ENCODE assay signal across 8 mouse cellular contexts in the genomic region with DNA sequence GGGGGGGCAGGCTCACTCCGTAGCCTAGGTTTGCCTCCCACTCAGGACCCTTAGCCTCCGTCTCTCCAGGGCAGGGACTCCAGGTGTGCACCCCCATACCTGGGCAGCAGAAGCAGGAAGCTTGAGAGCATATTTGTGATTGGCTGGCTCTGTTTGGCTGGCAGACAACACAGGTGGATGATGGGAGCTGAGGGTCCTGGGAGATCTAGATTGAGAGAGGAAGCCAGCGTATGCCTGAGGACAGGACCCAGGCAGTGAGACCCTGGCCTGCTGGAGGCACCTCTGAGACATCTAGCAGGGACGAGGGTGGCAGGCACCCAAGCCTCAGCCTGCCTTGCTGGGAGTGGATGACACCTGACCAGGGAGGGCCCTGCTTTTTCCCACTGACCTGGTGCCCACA.
DNase-seq lines count a peak whose midpoint lies in the region; ATAC-seq and TF ChIP-seq lines count a peak whose summit lies in the region.

No protein-coding gene starts in this region.

- WGBS in forebrain, embryonic 13.5 days: 54% methylated on average over 4 of the region's 4 CpGs
- WGBS in limb, embryonic 15.5 days: 46% methylated on average over 4 of the region's 4 CpGs
- WGBS in stomach, postnatal 0 days: 42% methylated on average over 4 of the region's 4 CpGs

- peaks cover 18% of the 10 kb centered on the region for H3K4me1 ChIP-seq in testis, adult 2 months (ENCODE audit: control insufficient read depth, insufficient read depth, low read length)
- peaks cover 34% of the 10 kb centered on the region for H3K4me1 ChIP-seq in forebrain, embryonic 13.5 days
- peaks cover 69% of the 10 kb centered on the region for H3K4me1 ChIP-seq in limb, embryonic 15.5 days
- H3K4me1 ChIP-seq in stomach, postnatal 0 days (replicated peaks; ENCODE audit: control insufficient read depth, insufficient read depth): peaks cover 27% of the 10 kb centered on the region

- peak overlapping the region; percentile 89 for H3K4me2 ChIP-seq in forebrain, embryonic 13.5 days
- peak overlapping the region; percentile 78 for H3K4me2 ChIP-seq in limb, embryonic 15.5 days
- H3K4me2 ChIP-seq in stomach, postnatal 0 days (replicated peaks; ENCODE audit: low read depth): peak overlapping the region; percentile 69

- no peak for TF ChIP-seq CTCF in testis, adult 2 months (IDR thresholded peaks at IDR 0.05; ENCODE audit: control insufficient read depth, insufficient read depth, insufficient replicate concordance, low read depth, low read length)
- TF ChIP-seq CTCF in stomach, postnatal 0 days (IDR thresholded peaks at IDR 0.05; ENCODE audit: low read depth): no peak; the same call in 1 of the 2 replicates

- H3K27ac ChIP-seq in testis, adult 2 months (ENCODE audit: control insufficient read depth, insufficient read depth, low read depth, low read length): peak overlapping the region; percentile 4; the same call in 1 of the 2 replicates
- H3K27ac ChIP-seq in forebrain, embryonic 13.5 days: no peak overlapping the region
- peak overlapping the region; percentile 90 for H3K27ac ChIP-seq in limb, embryonic 15.5 days
- H3K27ac ChIP-seq in stomach, postnatal 0 days (replicated peaks): peak overlapping the region; percentile 97

- no peak for DNase-seq in testis, postnatal 10 days (ENCODE audit: low spot score)
- DNase-seq in stomach, postnatal 0 days (ENCODE audit: low spot score): no peak
- DNase-seq in ovary, postnatal 14 days (ENCODE audit: low spot score): no peak
- DNase-seq in B cell, adult 2 months: no peak
- no peak for DNase-seq in layer of hippocampus, adult 8-10 months (ENCODE audit: low spot score in 2 of 2)

- no peaks in the 10 kb centered on the region for H3K9me3 ChIP-seq in forebrain, embryonic 13.5 days (replicated peaks)
- no peaks in the 10 kb centered on the region for H3K9me3 ChIP-seq in limb, embryonic 15.5 days
- no peaks in the 10 kb centered on the region for H3K9me3 ChIP-seq in stomach, postnatal 0 days (ENCODE audit: control insufficient read depth, low read length)

- H3K4me3 ChIP-seq in testis, adult 2 months (ENCODE audit: control insufficient read depth, low read depth, low read length): peak overlapping the region; percentile 85
- peak overlapping the region; percentile 52 for H3K4me3 ChIP-seq in forebrain, embryonic 13.5 days
- H3K4me3 ChIP-seq in limb, embryonic 15.5 days: peak overlapping the region; percentile 45
- peak overlapping the region; percentile 41; the same call in 1 of the 2 replicates for H3K4me3 ChIP-seq in stomach, postnatal 0 days (ENCODE audit: low read depth, low read length)

- no peaks in the 10 kb centered on the region for H3K27me3 ChIP-seq in testis, adult 2 months (ENCODE audit: control insufficient read depth, insufficient read depth, low read length)
- no peaks in the 10 kb centered on the region for H3K27me3 ChIP-seq in forebrain, embryonic 13.5 days
- no peaks in the 10 kb centered on the region for H3K27me3 ChIP-seq in limb, embryonic 15.5 days
- H3K27me3 ChIP-seq in stomach, postnatal 0 days (ENCODE audit: control insufficient read depth, insufficient read depth, low read length): no peaks in the 10 kb centered on the region

- ATAC-seq in forebrain, embryonic 13.5 days: no peak
- ATAC-seq in limb, embryonic 15.5 days (ENCODE audit: insufficient number of reproducible peaks, low FRiP score, low TSS enrichment, low read depth): no peak
- no peak for ATAC-seq in stomach, postnatal 0 days (ENCODE audit: low FRiP score, low TSS enrichment)

- H3K36me3 ChIP-seq in testis, adult 2 months (ENCODE audit: control insufficient read depth, insufficient read depth, low read length): no peaks in the 10 kb centered on the region
- no peaks in the 10 kb centered on the region for H3K36me3 ChIP-seq in forebrain, embryonic 13.5 days (ENCODE audit: poor library complexity, severe bottlenecking)
- no peaks in the 10 kb centered on the region for H3K36me3 ChIP-seq in limb, embryonic 15.5 days
- H3K36me3 ChIP-seq in stomach, postnatal 0 days (ENCODE audit: control insufficient read depth, insufficient read depth, low read length): no peaks in the 10 kb centered on the region

- H3K9ac ChIP-seq in forebrain, embryonic 13.5 days: peak overlapping the region; percentile 72; the same call in 1 of the 2 replicates
- 0 out of 2 replicates have a peak overlapping the region, but pooled peaks have one; percentile 53 for H3K9ac ChIP-seq in limb, embryonic 15.5 days
- H3K9ac ChIP-seq in stomach, postnatal 0 days (ENCODE audit: low read length): peak overlapping the region; percentile 76

- no peak for TF ChIP-seq POLR2A in testis, adult 2 months (IDR thresholded peaks at IDR 0.05; ENCODE audit: control insufficient read depth, low read depth, low read length)

- no peak for TF ChIP-seq EP300 in stomach, postnatal 0 days (optimal IDR thresholded peaks at IDR 0.05)
